In genomic region chr1:132739077-132739521, GRCm38 (mm10) we compare ENCODE assay signal across 9 mouse cellular contexts. TPM values are rescaled to one million over a fixed set of nuclear protein-coding genes. Genes with fewer than 3 reads are reported as not detected.
A peak's percentile ranks its signal among the peaks of the same experiment; 100 is the strongest.
DNase-seq lines count a peak whose midpoint lies in the region.
"Had no signal": no experiment of that assay in that cellular context is flagged by ENCODE, and none has a peak within 500 bp of the region (broad histone marks: within the 10 kb centered on the region; RNA-seq: fewer than 3 reads in every experiment).

No protein-coding gene starts in this region.

- DNase-seq in ES-CJ7 (ENCODE audit: low read depth, low spot score), result peak; percentile 64
- peak; percentile 63 for DNase-seq in cerebellum, adult 9-10 months
- peak; percentile 55 to 79 for DNase-seq in frontal cortex, adult 2 months (ENCODE audit: extremely low spot score in 1 of 2, low spot score in 1 of 2)
- DNase-seq in left cerebral cortex, postnatal 25 days (ENCODE audit: low spot score in 2 of 2), result peak; percentile 73 to 85
- DNase-seq in right cerebral cortex, postnatal 36 days (ENCODE audit: low spot score in 2 of 2), result peak; percentile 49 to 66
- no peak for DNase-seq in testis, postnatal 10 days (ENCODE audit: low spot score)
- DNase-seq in urinary bladder, postnatal 10 days (ENCODE audit: low spot score), result no peak
- no peak for DNase-seq in urinary bladder, adult 2 months (ENCODE audit: low spot score)

- intact Hi-C loops in left cerebral cortex, postnatal 25 days (cut with DNase I), result loop anchor here (5.0 kb wide), 1 partner anchor 207 kb away; no protein-coding TSS in a partner anchor

RNA-seq across cellular contexts. Expression of gene Nfasc, which starts 2.5 kb away (rescaled TPM):
- polyA plus RNA-seq in frontal cortex, adult 2 months (2012; rRNA removed), result 77.6 and 87.0 TPM in 2 replicates
- 100 to 1,000 TPM; 156 to 186 TPM for total RNA-seq in left cerebral cortex, postnatal 25 days (2021)
- 3.3 and 4.7 TPM in 2 replicates for polyA plus RNA-seq in urinary bladder, adult 2 months (2012; rRNA removed)
- total RNA-seq: MEL had no signal

Comparison
In these comparisons a context has a peak if more than half of its experiments do, and no peak if none do; other contexts are left out.
1. DNase-seq: peak in ES-CJ7 (single experiment), cerebellum, adult 9-10 months (single experiment), frontal cortex, adult 2 months (2 of 2), left cerebral cortex, postnatal 25 days (2 of 2) and right cerebral cortex, postnatal 36 days (2 of 2); none in testis, postnatal 10 days (single experiment), urinary bladder, postnatal 10 days (single experiment) and urinary bladder, adult 2 months (single experiment).
2. RNA of gene Nfasc, which starts 2.5 kb away (polyA plus RNA-seq): 77.6 to 87.0 TPM in frontal cortex, adult 2 months; 3.3 to 4.7 TPM in urinary bladder, adult 2 months; every median in the first group is over 10 times any median in the second.